Comparison of ENCODE assay signal across 8 mouse cellular contexts in the genomic region with DNA sequence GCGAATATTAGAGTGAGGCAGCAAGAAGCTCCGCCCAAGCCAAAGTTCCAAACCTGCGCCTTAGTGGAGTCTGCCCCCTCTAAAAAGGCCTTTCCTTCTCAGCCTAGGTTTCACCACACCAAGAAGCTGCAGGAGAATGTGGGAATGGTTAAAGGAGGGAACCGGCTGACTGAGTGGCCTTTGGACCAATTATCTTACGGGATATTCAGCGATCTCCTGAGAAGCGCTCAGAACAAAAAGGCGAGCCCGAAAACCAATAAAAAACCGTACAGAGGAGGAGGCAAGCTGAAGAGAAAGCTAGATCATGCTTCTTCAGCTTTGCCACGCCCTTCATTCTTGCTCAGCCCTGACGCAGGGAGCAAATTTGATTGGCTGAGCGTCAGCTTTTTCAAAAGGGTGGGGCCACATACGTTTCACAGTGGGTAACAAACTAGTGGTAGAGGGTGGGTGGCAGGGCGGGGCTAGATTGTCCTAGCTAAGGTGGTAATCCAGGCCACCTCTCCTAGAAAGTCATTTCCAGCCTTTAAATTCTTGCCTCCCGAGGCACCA. TPM values are rescaled to one million over a fixed set of nuclear protein-coding genes. Genes with fewer than 3 reads are reported as not detected.
DNase-seq lines count a peak whose midpoint lies in the region; TF ChIP-seq lines count a peak whose summit lies in the region.

Gene Cdk16 (plus strand): TSS at position 436 of the 549 bp plus-strand sequence.

- TF ChIP-seq CTCF in cortical plate, adult 2 months (IDR thresholded peaks at IDR 0.05; ENCODE audit: extremely low read depth, insufficient read depth, low read length) = no peak

- peak within 1 kb of the TSS; percentile 72 for H3K4me3 ChIP-seq in cortical plate, adult 2 months (ENCODE audit: insufficient read depth, low read length)

- intact Hi-C loops in left cerebral cortex, postnatal 14 days (cut with DNase I) = no loop called here

- H3K4me1 ChIP-seq in cortical plate, adult 2 months (ENCODE audit: control insufficient read depth, insufficient read depth, low read length) = no peaks in the 10 kb centered on the region; the same call in 1 of the 2 replicates

- peak; percentile 33; the same call in 1 of the 2 replicates for TF ChIP-seq POLR2A in cortical plate, adult 2 months (IDR thresholded peaks at IDR 0.05; ENCODE audit: extremely low read depth, insufficient read depth, low read length)

- DNase-seq in adipocyte (ENCODE audit: low spot score) = peak; percentile 97
- DNase-seq in gastrocnemius, adult 8-10 months (ENCODE audit: low spot score in 2 of 2) = peak; percentile 76 to 82
- peak; percentile 93 for DNase-seq in induced T-regulatory cell, adult 2 months (ENCODE audit: low read depth)
- DNase-seq in left cerebral cortex, postnatal 14 days (ENCODE audit: low spot score in 2 of 2) = peak; percentile 84 to 93
- DNase-seq in mesoderm, embryonic 11.5 days (ENCODE audit: low read depth, low spot score) = peak; percentile 92
- DNase-seq in right cerebral cortex, postnatal 36 days (ENCODE audit: low spot score in 2 of 2) = peak; percentile 79 to 90
- peak; percentile 90 for DNase-seq in yolk sac, embryonic 10.5 days (ENCODE audit: low spot score)

- H3K27ac ChIP-seq in cortical plate, adult 2 months (ENCODE audit: insufficient read depth, low read length) = peak within 1 kb of the TSS; percentile 97

RNA-seq across cellular contexts. Expression of gene Cdk16, which starts in this region (rescaled TPM):
- polyA plus RNA-seq in cortical plate, adult 2 months (2012; rRNA removed) = 477 and 489 TPM in 2 replicates
- 100 to 1,000 TPM; 105 to 130 (median 120) TPM for total RNA-seq in gastrocnemius, adult 8-10 months (2022)
- total RNA-seq in left cerebral cortex, postnatal 14 days (2021) = 100 to 1,000 TPM; 321 to 335 TPM

Comparison
In these comparisons a context has a peak if more than half of its experiments do, and no peak if none do; other contexts are left out.
1. Peak in every context shown above with its lines: DNase-seq, H3K4me3 ChIP-seq and H3K27ac ChIP-seq.